Mouse (Mus musculus) pancreas, adult 10 weeks (tissue): ENCODE results near the gene Mrpl28. TPM values are rescaled to one million over a fixed set of nuclear protein-coding genes. Genes with fewer than 3 reads are reported as not detected.

Experiments used
- polyA plus RNA-seq: library from polyadenylated mRNA; stranded (reverse); fragments of 350-450 nt; fragmentation: Illumina TruSeq; extraction: RNeasy Lipid Tissue Mini Kit (QIAGEN cat#74804); gene quantifications from one replicate; pipeline ENCODE4 v1.2.3, GENCODE M21; 2015; ENCODE audit warnings: low read depth, low replicate concordance; ENCODE audit not compliant: insufficient read depth

The Mrpl28 gene
- 25.2 TPM for polyA plus RNA-seq

GRCm38 (mm10) chr17:26123267-26123684, at the start of gene Mrpl28:
Gene Mrpl28, plus strand, starts transcription at chr17:26123500.

DNA sequence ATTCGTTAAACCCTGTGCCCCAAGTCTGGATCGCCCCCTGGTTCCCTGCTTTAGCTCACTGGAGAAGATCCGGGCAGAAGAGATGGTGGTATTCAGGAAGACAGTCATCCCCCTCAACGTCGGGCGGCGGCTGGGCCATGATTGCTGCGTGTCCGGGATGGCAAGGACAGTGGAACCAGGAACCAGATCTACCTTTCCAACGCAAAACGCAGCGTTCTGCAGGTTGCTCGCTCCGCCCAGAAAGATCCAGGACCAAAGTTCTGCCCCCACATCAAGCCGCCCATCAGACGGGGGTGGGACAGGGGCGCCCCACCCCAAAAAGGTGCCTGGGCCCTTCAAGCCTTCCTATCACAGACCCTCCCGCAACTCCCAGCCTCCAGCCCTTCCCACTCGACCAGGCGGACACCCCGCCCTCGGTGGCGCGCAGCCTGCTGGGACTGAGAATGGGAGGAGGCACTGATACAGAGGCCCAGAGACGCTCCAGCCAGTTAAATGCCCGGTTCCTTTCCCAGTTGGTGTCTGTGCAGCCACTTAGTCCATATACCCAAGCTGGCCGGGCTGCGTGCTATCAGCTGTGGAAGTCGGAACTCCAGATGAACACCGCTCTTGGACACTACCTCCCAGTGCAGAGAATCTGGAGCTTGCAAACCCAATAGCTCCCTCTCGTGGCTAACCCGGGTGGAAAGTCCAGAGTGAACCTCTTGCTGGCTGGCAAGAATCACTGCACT, 33.2 kb upstream of the Mrpl28 start, which contains the start of gene Decr2:
TSS of gene Decr2 (minus strand) at position 433 of the 728 bp plus-strand sequence.

DNA sequence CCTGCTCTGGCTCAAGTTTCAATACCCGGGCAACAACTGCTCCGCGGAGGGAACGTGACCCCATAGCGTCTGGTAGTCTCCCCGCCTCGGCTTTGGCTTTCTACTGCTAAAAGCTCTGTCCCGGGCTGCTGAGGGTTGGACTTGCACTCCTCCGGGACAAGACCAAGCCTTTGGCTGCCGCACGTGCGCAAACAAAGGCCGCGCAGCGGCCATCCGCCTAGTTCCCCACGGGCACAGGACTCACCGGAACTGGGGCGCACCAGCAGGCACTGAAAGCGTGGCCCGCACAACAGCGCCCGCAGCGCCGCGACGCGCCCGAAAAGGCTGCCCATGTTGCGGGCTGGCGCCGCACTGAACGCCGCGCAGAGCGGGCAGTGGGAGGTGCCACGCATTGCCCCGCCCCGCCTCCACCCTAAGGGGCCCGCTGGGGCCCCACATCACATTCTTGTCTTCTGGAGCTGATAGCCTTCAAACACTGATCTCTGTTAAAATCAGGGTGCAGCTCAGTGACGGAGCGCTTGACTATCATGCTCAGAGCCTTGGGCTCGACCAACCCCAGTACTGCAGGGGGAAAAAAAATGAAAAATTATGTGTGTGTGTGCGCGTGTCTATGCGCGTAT, 28.1 kb upstream of the Mrpl28 start, which contains the start of gene Nme4:
TSS of gene Nme4 (minus strand) at position 482 of the 620 bp plus-strand sequence.

GRCm38 (mm10) chr17:26113181-26113948, 9.9 kb upstream of the Mrpl28 start, which contains the start of gene Tmem8:
Gene Tmem8, plus strand, starts transcription at chr17:26113299.

GRCm38 (mm10) chr17:26138239-26138836, 15.0 kb downstream of the Mrpl28 start, which contains the start of gene Axin1:
Gene Axin1, plus strand, starts transcription at chr17:26138688.

Other genes with a start within 250 kb of the Mrpl28 start
- gene Mettl26, start 248.4 kb upstream of the Mrpl28 start, polyA plus RNA-seq = 26.2 TPM
- gene Wfikkn1, start 242.6 kb upstream of the Mrpl28 start, polyA plus RNA-seq = 1.3 TPM
- 5.7 TPM for gene Rab40c, start 203.8 kb upstream of the Mrpl28 start, polyA plus RNA-seq
- gene Pigq, start 178.6 kb upstream of the Mrpl28 start, polyA plus RNA-seq = 18.6 TPM
- not detected for gene Nhlrc4, start 178.5 kb upstream of the Mrpl28 start, polyA plus RNA-seq
- gene A930017K11Rik, start 170.9 kb upstream of the Mrpl28 start, polyA plus RNA-seq = not detected
- 8.6 TPM for gene Capn15, start 137.7 kb upstream of the Mrpl28 start, polyA plus RNA-seq
- gene Rab11fip3, start 53.9 kb upstream of the Mrpl28 start, polyA plus RNA-seq = 6.4 TPM
- 6.9 TPM for gene Decr2, start 33.2 kb upstream of the Mrpl28 start, polyA plus RNA-seq
- 3.6 TPM for gene Nme4, start 27.9 kb upstream of the Mrpl28 start, polyA plus RNA-seq
- gene Tmem8, start 10.2 kb upstream of the Mrpl28 start, polyA plus RNA-seq = 21.1 TPM
- gene Axin1, start 15.2 kb downstream of the Mrpl28 start, polyA plus RNA-seq = 6.6 TPM
- gene Pdia2, start 75.6 kb downstream of the Mrpl28 start, polyA plus RNA-seq = 3,282 TPM
- 197 TPM for gene Rgs11, start 79.5 kb downstream of the Mrpl28 start, polyA plus RNA-seq
- gene Arhgdig, start 84.3 kb downstream of the Mrpl28 start, polyA plus RNA-seq = 148 TPM
- gene Fam234a, start 120.7 kb downstream of the Mrpl28 start, polyA plus RNA-seq = 11.8 TPM
- 37.0 TPM for gene Luc7l, start 129.4 kb downstream of the Mrpl28 start, polyA plus RNA-seq